Mouse (Mus musculus) megakaryocyte, embryonic 14.5 days (primary cell): ENCODE results near the gene Rbms1. TPM values are rescaled to one million over a fixed set of nuclear protein-coding genes. Genes with fewer than 3 reads are reported as not detected.
"Not testable (repeated sequence)": the region's sequence is repeated elsewhere in the genome, so short reads cannot be mapped to it uniquely, and the experiment has no call there.

ENCODE experiments used
- H3K27me3 ChIP-seq: replicated peaks from 2 replicates; pipeline ENCODE3; 2012; ENCODE audit warnings: inconsistent platforms
- H3K36me3 ChIP-seq: replicated peaks from 2 replicates; pipeline ENCODE3; 2012; ENCODE audit warnings: low read length, inconsistent platforms, mixed read lengths
- H3K4me1 ChIP-seq: 2 replicates; pipeline ENCODE4 v1.6.1; 2012; ENCODE audit warnings: inconsistent platforms
- H3K4me3 ChIP-seq: replicated peaks from 2 replicates; pipeline ENCODE3; 2012; ENCODE audit warnings: moderate library complexity, mild to moderate bottlenecking, inconsistent platforms
- H3K9me3 ChIP-seq: 2 replicates; pipeline ENCODE4 v1.6.1; 2012; ENCODE audit warnings: inconsistent platforms
- FLI1 ChIP-seq: IDR thresholded peaks from 2 replicates; pipeline ENCODE4 v1.6.1; 2012; ENCODE audit warnings: low read length, inconsistent platforms, mixed read lengths
- GATA1 ChIP-seq: IDR thresholded peaks from 3 replicates; pipeline ENCODE4 v1.6.1; 2012; ENCODE audit warnings: mixed read lengths, low read length, inconsistent platforms, borderline replicate concordance
- polyA plus RNA-seq: library from polyadenylated mRNA; stranded (reverse); fragments of >175 nt; gene quantifications from 2 replicates; pipeline ENCODE4 v1.2.3, GENCODE M21; 2012; ENCODE audit warnings: low replicate concordance; ENCODE audit not compliant: insufficient read depth

The Rbms1 gene
- polyA plus RNA-seq, 1 experiment = 22.6 TPM

GRCm38 (mm10) chr2:60837616-60838015 is 125.4 kb downstream of the Rbms1 start:
- Histone ChIP-seq H3K9me3 (no peaks in the 10 kb centered on the region), H3K27me3 (no peaks in the 10 kb centered on the region), H3K4me1 (peaks cover 60% of the 10 kb centered on the region), H3K36me3 (peaks cover 49% of the 10 kb centered on the region), H3K4me3 (peak overlapping the region; percentile 7)
- no peak for TF ChIP-seq GATA1
- TF ChIP-seq FLI1 = no peak

GRCm38 (mm10) chr2:60836237-60836636 is 126.8 kb downstream of the Rbms1 start:
- Histone ChIP-seq H3K4me1 (peaks cover 48% of the 10 kb centered on the region), H3K27me3 (no peaks in the 10 kb centered on the region), H3K4me3 (no peak overlapping the region), H3K9me3 (no peaks in the 10 kb centered on the region), H3K36me3 (peaks cover 38% of the 10 kb centered on the region)
- TF ChIP-seq FLI1 (no peak), GATA1 (no peak)

GRCm38 (mm10) chr2:60834293-60834692 is 128.7 kb downstream of the Rbms1 start:
- TF ChIP-seq FLI1 (no peak), GATA1 (no peak)
- H3K36me3 ChIP-seq = peaks cover 29% of the 10 kb centered on the region
- H3K27me3 ChIP-seq = no peaks in the 10 kb centered on the region
- no peaks in the 10 kb centered on the region; the same call in 1 of the 2 replicates for H3K9me3 ChIP-seq
- peaks cover 37% of the 10 kb centered on the region for H3K4me1 ChIP-seq
- H3K4me3 ChIP-seq = no peak overlapping the region

- Histone ChIP-seq H3K36me3 (peaks cover 24% of the 10 kb centered on the region), H3K27me3 (no peaks in the 10 kb centered on the region), H3K9me3 (no peaks in the 10 kb centered on the region; the same call in 1 of the 2 replicates), H3K4me1 (peaks cover 22% of the 10 kb centered on the region), H3K4me3 (no peak overlapping the region)
- TF ChIP-seq GATA1 (no peak), FLI1 (no peak)
Observed at GRCm38 (mm10) chr2:60832254-60832653, 130.7 kb downstream of the Rbms1 start.

GRCm38 (mm10) chr2:60830464-60830863 is 132.5 kb downstream of the Rbms1 start:
- H3K9me3 ChIP-seq, H3K4me3 ChIP-seq, H3K27me3 ChIP-seq: not testable (repeated sequence)
- Histone ChIP-seq H3K4me1 (peaks cover 28% of the 10 kb centered on the region), H3K36me3 (peaks cover 20% of the 10 kb centered on the region)

- H3K27me3 ChIP-seq = no peaks in the 10 kb centered on the region
- H3K36me3 ChIP-seq = peaks cover 18% of the 10 kb centered on the region
- TF ChIP-seq FLI1 = no peak
- no peak for TF ChIP-seq GATA1
- H3K4me3 ChIP-seq = no peak overlapping the region
- H3K4me1 ChIP-seq = peaks cover 28% of the 10 kb centered on the region
- no peaks in the 10 kb centered on the region; the same call in 1 of the 2 replicates for H3K9me3 ChIP-seq
Observed at GRCm38 (mm10) chr2:60828908-60829462, 134.0 kb downstream of the Rbms1 start.

- Histone ChIP-seq H3K4me1 (peaks cover 32% of the 10 kb centered on the region), H3K9me3 (no peaks in the 10 kb centered on the region; the same call in 1 of the 2 replicates), H3K4me3 (no peak overlapping the region), H3K36me3 (peaks cover 16% of the 10 kb centered on the region), H3K27me3 (no peaks in the 10 kb centered on the region)
- TF ChIP-seq GATA1 (no peak), FLI1 (no peak)
Observed at GRCm38 (mm10) chr2:60827152-60827428, 135.9 kb downstream of the Rbms1 start.

GRCm38 (mm10) chr2:60826406-60827151 is 136.4 kb downstream of the Rbms1 start:
- Histone ChIP-seq H3K9me3 (no peaks in the 10 kb centered on the region; the same call in 1 of the 2 replicates), H3K4me3 (no peak overlapping the region), H3K27me3 (no peaks in the 10 kb centered on the region), H3K4me1 (peaks cover 37% of the 10 kb centered on the region), H3K36me3 (peaks cover 16% of the 10 kb centered on the region)
- TF ChIP-seq FLI1 = no peak
- no peak for TF ChIP-seq GATA1

GRCm38 (mm10) chr2:60825690-60826089 is 137.3 kb downstream of the Rbms1 start:
- peak overlapping the region; percentile 47 for H3K4me3 ChIP-seq
- H3K9me3 ChIP-seq = no peaks in the 10 kb centered on the region; the same call in 1 of the 2 replicates
- H3K27me3 ChIP-seq = no peaks in the 10 kb centered on the region
- peaks cover 15% of the 10 kb centered on the region for H3K36me3 ChIP-seq
- H3K4me1 ChIP-seq = peaks cover 39% of the 10 kb centered on the region
- TF ChIP-seq FLI1 = no peak
- no peak for TF ChIP-seq GATA1

- Histone ChIP-seq H3K36me3 (peaks cover 2% of the 10 kb centered on the region), H3K27me3 (no peaks in the 10 kb centered on the region), H3K4me3 (no peak overlapping the region), H3K4me1 (peaks cover 38% of the 10 kb centered on the region), H3K9me3 (no peaks in the 10 kb centered on the region)
- TF ChIP-seq FLI1 (no peak), GATA1 (no peak)
Observed at GRCm38 (mm10) chr2:60821635-60822034, 141.4 kb downstream of the Rbms1 start.

GRCm38 (mm10) chr2:60818632-60819031 is 144.4 kb downstream of the Rbms1 start:
- no peak for TF ChIP-seq FLI1
- TF ChIP-seq GATA1 = no peak
- no peaks in the 10 kb centered on the region for H3K9me3 ChIP-seq
- peaks cover 40% of the 10 kb centered on the region for H3K4me1 ChIP-seq
- no peak overlapping the region for H3K4me3 ChIP-seq
- no peaks in the 10 kb centered on the region for H3K36me3 ChIP-seq
- no peaks in the 10 kb centered on the region for H3K27me3 ChIP-seq
